Mouse (Mus musculus): ENCODE data around the gene Dot1l. TPM values are rescaled to one million over a fixed set of nuclear protein-coding genes. Genes with fewer than 3 reads are reported as not detected.
A peak's percentile ranks its signal among the peaks of the same experiment; 100 is the strongest.

Gene Dot1l
- total RNA-seq (2014; rRNA removed) (23.8 and 34.4 TPM in 2 replicates), polyA plus RNA-seq (2015; fragmentation: Nextera tagmentation; extraction: Ambion mirVana) (9.9 and 13.4 TPM in 2 replicates)

GRCm38 (mm10) chr10:80754594-80755290 lies at the start of gene Dot1l:
Gene Dot1l, plus strand, starts transcription at chr10:80755206.
- under 1% methylated on average over 50 of the region's 57 CpGs for WGBS
- peak within 1 kb of the TSS; percentile 94 for H3K4me2 ChIP-seq (ENCODE audit: low read depth, low read length, poor library complexity, severe bottlenecking)
- TF ChIP-seq CTCF (IDR thresholded peaks at IDR 0.05) = no peak

GRCm38 (mm10) chr10:80705479-80705878 lies 49.5 kb upstream of the Dot1l start:
- Histone ChIP-seq H3K27me3 (ENCODE audit: insufficient read depth, low read length) (no peaks in the 10 kb centered on the region), H3K36me3 (ENCODE audit: insufficient read depth, low read length) (peaks cover 43% of the 10 kb centered on the region), H3K4me3 (ENCODE audit: low read depth, low read length) (no peak overlapping the region), H3K4me1 (ENCODE audit: insufficient read depth, low read length) (peaks cover 9% of the 10 kb centered on the region), H3K4me2 (ENCODE audit: low read depth, low read length, poor library complexity, severe bottlenecking) (no peak overlapping the region), H3K27ac (ENCODE audit: low read depth, low read length) (peak overlapping the region; percentile 12; the same call in 1 of the 2 replicates), H3K9ac (replicated peaks; ENCODE audit: low read length, poor library complexity, severe bottlenecking) (no peak overlapping the region), H3K9me3 (ENCODE audit: low read length) (no peaks in the 10 kb centered on the region)
- ATAC-seq (ENCODE audit: low FRiP score) = no peak
- WGBS = 81% methylated on average over 3 of the region's 3 CpGs
- no peak for TF ChIP-seq CTCF (IDR thresholded peaks at IDR 0.05)
- DNase-seq (ENCODE audit: low spot score) = no peak

More at GRCm38 (mm10) chr10:80754594-80755290, at the start of gene Dot1l:
- peak within 1 kb of the TSS; percentile 86 for H3K27ac ChIP-seq (ENCODE audit: low read depth, low read length)
- peaks cover 22% of the 10 kb centered on the region for H3K4me1 ChIP-seq (ENCODE audit: insufficient read depth, low read length)
- H3K36me3 ChIP-seq (ENCODE audit: insufficient read depth, low read length) = no peaks in the 10 kb centered on the region
- DNase-seq (ENCODE audit: low spot score) (peak; percentile 98), ATAC-seq (ENCODE audit: low FRiP score) (peak; percentile 91)
- H3K9me3 ChIP-seq (ENCODE audit: low read length) = no peaks in the 10 kb centered on the region
- H3K27me3 ChIP-seq (ENCODE audit: insufficient read depth, low read length) = no peaks in the 10 kb centered on the region
- H3K9ac ChIP-seq (replicated peaks; ENCODE audit: low read length, poor library complexity, severe bottlenecking) = peak within 1 kb of the TSS; percentile 92
- H3K4me3 ChIP-seq (ENCODE audit: low read depth, low read length) = peak within 1 kb of the TSS; percentile 97

- Histone ChIP-seq H3K27me3 (ENCODE audit: insufficient read depth, low read length) (no peaks in the 10 kb centered on the region), H3K4me2 (ENCODE audit: low read depth, low read length, poor library complexity, severe bottlenecking) (no peak overlapping the region), H3K4me3 (ENCODE audit: low read depth, low read length) (no peak overlapping the region), H3K36me3 (ENCODE audit: insufficient read depth, low read length) (peaks cover 89% of the 10 kb centered on the region), H3K9me3 (ENCODE audit: low read length) (no peaks in the 10 kb centered on the region), H3K4me1 (ENCODE audit: insufficient read depth, low read length) (no peaks in the 10 kb centered on the region), H3K9ac (replicated peaks; ENCODE audit: low read length, poor library complexity, severe bottlenecking) (no peak overlapping the region), H3K27ac (ENCODE audit: low read depth, low read length) (no peak overlapping the region)
- ATAC-seq (ENCODE audit: low FRiP score) = no peak
- no peak for TF ChIP-seq CTCF (IDR thresholded peaks at IDR 0.05)
- WGBS = 89% methylated on average over 3 of the region's 3 CpGs
- no peak for DNase-seq (ENCODE audit: low spot score)
Observed at GRCm38 (mm10) chr10:80710834-80711233, 44.2 kb upstream of the Dot1l start.

GRCm38 (mm10) chr10:80717281-80717680 lies 37.7 kb upstream of the Dot1l start:
- Histone ChIP-seq H3K4me3 (ENCODE audit: low read depth, low read length) (no peak overlapping the region), H3K36me3 (ENCODE audit: insufficient read depth, low read length) (peaks cover 93% of the 10 kb centered on the region), H3K4me1 (ENCODE audit: insufficient read depth, low read length) (no peaks in the 10 kb centered on the region), H3K4me2 (ENCODE audit: low read depth, low read length, poor library complexity, severe bottlenecking) (no peak overlapping the region), H3K27ac (ENCODE audit: low read depth, low read length) (no peak overlapping the region), H3K9me3 (ENCODE audit: low read length) (no peaks in the 10 kb centered on the region), H3K9ac (replicated peaks; ENCODE audit: low read length, poor library complexity, severe bottlenecking) (no peak overlapping the region), H3K27me3 (ENCODE audit: insufficient read depth, low read length) (no peaks in the 10 kb centered on the region)
- ATAC-seq (ENCODE audit: low FRiP score) (no peak), DNase-seq (ENCODE audit: low spot score) (no peak)
- 100% methylated on average over 1 of the region's 1 CpGs for WGBS
- TF ChIP-seq CTCF (IDR thresholded peaks at IDR 0.05) = no peak

- no peak for TF ChIP-seq CTCF (IDR thresholded peaks at IDR 0.05)
- no peaks in the 10 kb centered on the region for H3K27me3 ChIP-seq (ENCODE audit: insufficient read depth, low read length)
- peaks cover 72% of the 10 kb centered on the region for H3K36me3 ChIP-seq (ENCODE audit: insufficient read depth, low read length)
- H3K4me2 ChIP-seq (ENCODE audit: low read depth, low read length, poor library complexity, severe bottlenecking) = no peak overlapping the region
- WGBS = 87% methylated on average over 5 of the region's 5 CpGs
- ATAC-seq (ENCODE audit: low FRiP score) = no peak
- H3K9me3 ChIP-seq (ENCODE audit: low read length) = no peaks in the 10 kb centered on the region
- H3K9ac ChIP-seq (replicated peaks; ENCODE audit: low read length, poor library complexity, severe bottlenecking) = no peak overlapping the region
- H3K4me1 ChIP-seq (ENCODE audit: insufficient read depth, low read length) = no peaks in the 10 kb centered on the region
- no peak overlapping the region for H3K4me3 ChIP-seq (ENCODE audit: low read depth, low read length)
- no peak for DNase-seq (ENCODE audit: low spot score)
- H3K27ac ChIP-seq (ENCODE audit: low read depth, low read length) = no peak overlapping the region
Observed at GRCm38 (mm10) chr10:80727369-80728127, 27.5 kb upstream of the Dot1l start.

GRCm38 (mm10) chr10:80732611-80733101 lies 22.4 kb upstream of the Dot1l start:
- ATAC-seq (ENCODE audit: low FRiP score) (no peak), DNase-seq (ENCODE audit: low spot score) (no peak)
- Histone ChIP-seq H3K4me1 (ENCODE audit: insufficient read depth, low read length) (no peaks in the 10 kb centered on the region), H3K9ac (replicated peaks; ENCODE audit: low read length, poor library complexity, severe bottlenecking) (no peak overlapping the region), H3K27me3 (ENCODE audit: insufficient read depth, low read length) (no peaks in the 10 kb centered on the region), H3K4me2 (ENCODE audit: low read depth, low read length, poor library complexity, severe bottlenecking) (no peak overlapping the region), H3K4me3 (ENCODE audit: low read depth, low read length) (no peak overlapping the region), H3K27ac (ENCODE audit: low read depth, low read length) (no peak overlapping the region), H3K9me3 (ENCODE audit: low read length) (no peaks in the 10 kb centered on the region), H3K36me3 (ENCODE audit: insufficient read depth, low read length) (peaks cover 41% of the 10 kb centered on the region)
- WGBS = 91% methylated on average over 6 of the region's 6 CpGs
- no peak for TF ChIP-seq CTCF (IDR thresholded peaks at IDR 0.05)

All from midbrain, postnatal 0 days (tissue).